Comparison of ENCODE assay signal across 27 mouse cellular contexts in genomic region chr11:74411943-74412342, GRCm38 (mm10). TPM values are rescaled to one million over a fixed set of nuclear protein-coding genes. Genes with fewer than 3 reads are reported as not detected.
"Had no signal": no experiment of that assay in that cellular context is flagged by ENCODE, and none has a peak within 500 bp of the region (broad histone marks: within the 10 kb centered on the region; RNA-seq: fewer than 3 reads in every experiment).

No protein-coding gene starts in this region.

- H3K9ac ChIP-seq: liver, embryonic 14.5 days; lung, embryonic 14.5 days; midbrain, embryonic 12.5 days; neural tube, embryonic 13.5 days; neural tube, embryonic 15.5 days had no signal

- H3K36me3 ChIP-seq: midbrain, embryonic 12.5 days had no signal

- H3K4me2 ChIP-seq: lung, embryonic 14.5 days; midbrain, embryonic 12.5 days; neural tube, embryonic 13.5 days; neural tube, embryonic 15.5 days had no signal

- DNase-seq: lung, adult 18-20 months; lung, embryonic 14.5 days; lung, postnatal 10 days; lung, postnatal 4 days; midbrain, embryonic 14.5 days; right cerebral cortex, adult 18-20 months; right cerebral cortex, postnatal 25 days; right cerebral cortex, postnatal 4 days; spleen, adult 18-20 months; thymus, adult 18-20 months; thymus, postnatal 14 days; thymus, postnatal 36 days had no signal

- ATAC-seq: midbrain, embryonic 16.5 days had no signal

- H3K4me3 ChIP-seq: midbrain, embryonic 12.5 days; myocyte; neural tube, embryonic 13.5 days; neural tube, embryonic 15.5 days had no signal

- H3K27me3 ChIP-seq: midbrain, embryonic 12.5 days; neural tube, embryonic 13.5 days; neural tube, embryonic 15.5 days had no signal

- H3K9me3 ChIP-seq: midbrain, embryonic 12.5 days; neural tube, embryonic 13.5 days; neural tube, embryonic 15.5 days had no signal

- H3K27ac ChIP-seq: liver, embryonic 14.5 days; midbrain, embryonic 12.5 days; neural tube, embryonic 13.5 days; neural tube, embryonic 15.5 days had no signal

RNA-seq across cellular contexts. Expression of gene Olfr412, which starts 50.1 kb away (rescaled TPM):
- total RNA-seq: megakaryocyte, adult 5-6 weeks; megakaryocyte-erythroid progenitor cell, adult 5-6 weeks had no signal
- polyA plus RNA-seq: liver, embryonic 14.5 days; liver, embryonic 16.5 days; lung, embryonic 14.5 days; lung, embryonic 16.5 days; midbrain, embryonic 12.5 days; midbrain, embryonic 14.5 days; midbrain, embryonic 16.5 days; myocyte; neural tube, embryonic 11.5 days; neural tube, embryonic 13.5 days; neural tube, embryonic 15.5 days; small intestine, adult 2 months; stomach, embryonic 14.5 days; stomach, embryonic 16.5 days; thymus, postnatal 0 days had no signal

RNA-seq across cellular contexts. Expression of gene Olfr411, which starts 59.5 kb away (rescaled TPM):
- total RNA-seq: megakaryocyte, adult 5-6 weeks; megakaryocyte-erythroid progenitor cell, adult 5-6 weeks had no signal
- polyA plus RNA-seq: liver, embryonic 14.5 days; liver, embryonic 16.5 days; lung, embryonic 14.5 days; lung, embryonic 16.5 days; midbrain, embryonic 12.5 days; midbrain, embryonic 14.5 days; midbrain, embryonic 16.5 days; myocyte; neural tube, embryonic 11.5 days; neural tube, embryonic 13.5 days; neural tube, embryonic 15.5 days; small intestine, adult 2 months; stomach, embryonic 14.5 days; stomach, embryonic 16.5 days; thymus, postnatal 0 days had no signal
